Mouse (Mus musculus) megakaryocyte, embryonic 14.5 days (primary cell): ENCODE results near the gene Zcchc9. TPM values are rescaled to one million over a fixed set of nuclear protein-coding genes. Genes with fewer than 3 reads are reported as not detected.
"Not testable (repeated sequence)": the region's sequence is repeated elsewhere in the genome, so short reads cannot be mapped to it uniquely, and the experiment has no call there.

Experiments used
- H3K27me3 ChIP-seq: replicated peaks from 2 replicates; pipeline ENCODE3; 2012; ENCODE audit warnings: inconsistent platforms
- H3K36me3 ChIP-seq: replicated peaks from 2 replicates; pipeline ENCODE3; 2012; ENCODE audit warnings: low read length, inconsistent platforms, mixed read lengths
- H3K4me1 ChIP-seq: 2 replicates; pipeline ENCODE4 v1.6.1; 2012; ENCODE audit warnings: inconsistent platforms
- H3K4me3 ChIP-seq: replicated peaks from 2 replicates; pipeline ENCODE3; 2012; ENCODE audit warnings: moderate library complexity, mild to moderate bottlenecking, inconsistent platforms
- H3K9me3 ChIP-seq: 2 replicates; pipeline ENCODE4 v1.6.1; 2012; ENCODE audit warnings: inconsistent platforms
- FLI1 ChIP-seq: IDR thresholded peaks from 2 replicates; pipeline ENCODE4 v1.6.1; 2012; ENCODE audit warnings: low read length, inconsistent platforms, mixed read lengths
- GATA1 ChIP-seq: IDR thresholded peaks from 3 replicates; pipeline ENCODE4 v1.6.1; 2012; ENCODE audit warnings: mixed read lengths, low read length, inconsistent platforms, borderline replicate concordance
- polyA plus RNA-seq: library from polyadenylated mRNA; stranded (reverse); fragments of >175 nt; gene quantifications from 2 replicates; pipeline ENCODE4 v1.2.3, GENCODE M21; 2012; ENCODE audit warnings: low replicate concordance; ENCODE audit not compliant: insufficient read depth

The Zcchc9 gene
- polyA plus RNA-seq, 1 experiment, result 1.4 TPM

DNA sequence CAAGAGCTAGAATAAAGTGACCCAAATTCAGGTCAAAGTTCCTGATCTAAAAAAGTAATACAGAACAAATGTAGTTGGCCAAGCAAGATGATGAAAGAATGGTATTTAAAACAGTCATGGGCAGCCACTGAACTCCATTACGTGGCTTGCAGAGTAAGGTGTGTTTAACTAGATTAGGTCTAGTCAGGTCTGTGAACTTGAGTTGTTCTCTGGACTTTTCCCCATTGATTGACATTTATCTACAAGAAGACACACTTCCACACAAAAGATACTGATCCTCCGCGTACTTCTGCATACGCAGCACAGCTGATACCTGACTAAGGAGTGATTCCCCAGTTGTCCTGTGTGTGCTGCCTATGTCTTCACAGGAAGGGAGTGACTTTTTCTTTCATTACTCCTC lies 41.9 kb downstream of the Zcchc9 start:
- no peaks in the 10 kb centered on the region for H3K36me3 ChIP-seq
- H3K9me3 ChIP-seq, result no peaks in the 10 kb centered on the region; the same call in 1 of the 2 replicates
- H3K27me3 ChIP-seq, result no peaks in the 10 kb centered on the region
- H3K4me3 ChIP-seq, result no peak overlapping the region
- TF ChIP-seq FLI1, result no peak
- TF ChIP-seq GATA1, result no peak
- H3K4me1 ChIP-seq, result peaks cover 20% of the 10 kb centered on the region

DNA sequence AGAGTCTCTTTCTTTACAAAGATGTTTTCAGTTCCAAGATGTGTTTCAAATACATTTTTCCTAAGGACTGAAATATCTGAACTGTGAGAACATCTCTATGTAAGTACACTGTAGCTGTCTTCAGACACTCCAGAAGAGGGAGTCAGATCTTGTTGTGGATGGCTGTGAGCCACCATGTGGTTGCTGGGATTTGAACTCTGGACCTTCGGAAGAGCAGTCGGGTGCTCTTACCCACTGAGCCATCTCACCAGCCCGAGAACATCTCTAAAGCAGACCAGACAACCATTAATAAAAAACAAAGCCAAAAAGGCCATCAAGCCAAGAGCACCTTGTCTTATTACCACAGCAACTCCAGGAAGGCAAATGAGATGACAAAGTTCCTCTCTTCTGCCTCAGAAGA lies 43.9 kb downstream of the Zcchc9 start:
- peaks cover 23% of the 10 kb centered on the region for H3K4me1 ChIP-seq
- H3K27me3 ChIP-seq, H3K36me3 ChIP-seq: not testable (repeated sequence)

DNA sequence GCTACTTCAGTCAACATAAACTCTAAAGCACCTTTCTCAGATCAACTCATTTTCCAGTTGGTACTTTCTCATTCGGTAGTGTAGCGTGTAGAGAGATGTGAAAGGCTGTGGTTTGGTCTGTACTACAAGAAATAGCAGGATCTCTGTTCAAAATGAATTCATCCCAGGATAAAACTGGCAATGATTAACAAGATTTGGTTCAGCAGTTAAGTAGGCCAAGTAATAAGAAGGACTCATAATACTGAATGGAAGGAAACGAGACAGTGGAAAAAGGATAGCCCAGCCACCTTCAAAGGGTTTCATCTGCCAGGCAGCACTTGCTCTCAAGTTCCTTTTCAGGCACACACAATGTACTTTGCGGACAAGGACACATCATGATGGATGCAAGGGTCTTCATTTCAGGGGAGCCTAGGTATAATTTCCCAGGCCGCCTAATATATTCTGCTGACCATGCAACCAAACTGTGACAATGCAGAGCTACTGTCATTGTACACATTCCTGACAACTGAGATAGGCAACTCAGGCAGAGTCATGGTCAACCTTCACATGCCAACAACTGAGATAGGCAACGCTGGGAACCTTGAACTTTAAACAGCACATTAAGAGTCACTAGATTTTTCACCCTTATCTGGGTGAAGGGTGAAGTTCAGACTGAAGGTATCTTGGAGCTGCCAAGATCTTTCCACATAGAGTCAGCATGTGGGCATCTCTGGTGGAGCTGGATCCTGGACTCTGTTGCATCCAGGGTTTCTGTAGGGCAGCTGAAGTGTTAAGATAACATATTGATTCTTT lies 45.7 kb downstream of the Zcchc9 start:
- no peaks in the 10 kb centered on the region for H3K27me3 ChIP-seq
- H3K9me3 ChIP-seq, result no peaks in the 10 kb centered on the region; the same call in 1 of the 2 replicates
- H3K36me3 ChIP-seq, result no peaks in the 10 kb centered on the region
- peaks cover 23% of the 10 kb centered on the region for H3K4me1 ChIP-seq
- no peak overlapping the region for H3K4me3 ChIP-seq
- TF ChIP-seq GATA1 (no peak), FLI1 (no peak)

More for the DNA sequence above, 43.9 kb downstream of the Zcchc9 start:
- not testable (repeated sequence) for H3K9me3 ChIP-seq, H3K4me3 ChIP-seq

DNA sequence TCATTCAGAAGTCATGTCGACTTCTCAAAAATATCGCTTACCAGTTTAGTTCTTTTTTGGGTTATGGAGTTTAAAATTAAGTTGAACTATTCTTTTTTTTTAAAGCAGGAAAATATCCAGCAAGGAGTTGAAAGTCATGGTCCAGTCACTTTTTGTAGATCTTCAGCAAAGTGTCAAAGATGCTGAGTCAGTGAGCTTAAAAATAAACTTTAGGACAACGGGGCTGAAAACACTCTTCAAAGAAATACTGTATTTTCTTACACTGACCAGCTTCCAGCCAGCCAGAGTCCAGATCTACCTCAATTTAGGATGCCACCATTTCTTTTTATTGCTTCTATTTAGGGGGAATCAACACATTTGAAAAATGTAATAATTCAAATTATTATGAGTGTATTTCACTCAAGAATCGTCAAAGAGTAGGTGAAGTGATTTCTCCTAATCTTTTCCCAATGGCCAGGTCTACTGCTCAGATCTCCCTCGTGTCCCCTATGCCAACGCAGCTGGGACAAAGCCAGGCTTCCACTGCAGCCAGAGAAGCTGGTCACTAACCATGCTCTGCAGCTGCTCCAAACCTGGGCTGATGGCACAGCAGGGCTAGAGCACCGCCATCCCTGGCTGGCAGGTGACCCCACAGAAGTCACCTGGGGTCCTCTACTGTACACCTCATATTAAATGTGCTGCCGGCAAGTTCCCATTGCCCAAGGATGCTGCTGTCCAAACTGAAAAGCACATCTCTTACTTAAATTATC lies 47.0 kb downstream of the Zcchc9 start:
- no peak for TF ChIP-seq GATA1
- Histone ChIP-seq H3K4me3 (peak overlapping the region; percentile 35), H3K27me3 (no peaks in the 10 kb centered on the region), H3K9me3 (no peaks in the 10 kb centered on the region; the same call in 1 of the 2 replicates), H3K36me3 (no peaks in the 10 kb centered on the region), H3K4me1 (peaks cover 23% of the 10 kb centered on the region)

DNA sequence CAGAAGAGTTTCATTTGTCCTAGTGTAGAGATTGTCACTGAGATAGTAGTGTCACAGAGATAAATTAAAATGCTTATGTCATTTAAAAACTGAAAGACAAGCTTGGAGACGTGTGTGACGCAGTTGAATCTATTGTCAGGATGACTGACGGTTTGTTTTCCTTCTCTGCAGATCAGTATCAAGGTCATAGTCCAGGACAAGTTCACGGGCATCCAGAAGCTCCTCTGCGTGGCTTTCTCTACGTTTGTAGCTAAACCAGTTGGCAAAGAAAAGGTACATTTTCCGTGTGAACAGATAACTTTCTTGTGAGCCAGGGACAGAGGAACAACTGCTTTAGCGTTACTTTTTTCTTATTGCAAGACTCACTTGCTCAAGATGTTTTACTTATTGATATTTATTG lies 47.7 kb downstream of the Zcchc9 start:
- H3K36me3 ChIP-seq, result no peaks in the 10 kb centered on the region
- H3K4me1 ChIP-seq, result peaks cover 23% of the 10 kb centered on the region
- no peak for TF ChIP-seq FLI1
- no peak for TF ChIP-seq GATA1
- H3K27me3 ChIP-seq, result no peaks in the 10 kb centered on the region
- no peaks in the 10 kb centered on the region; the same call in 1 of the 2 replicates for H3K9me3 ChIP-seq
- H3K4me3 ChIP-seq, result no peak overlapping the region

DNA sequence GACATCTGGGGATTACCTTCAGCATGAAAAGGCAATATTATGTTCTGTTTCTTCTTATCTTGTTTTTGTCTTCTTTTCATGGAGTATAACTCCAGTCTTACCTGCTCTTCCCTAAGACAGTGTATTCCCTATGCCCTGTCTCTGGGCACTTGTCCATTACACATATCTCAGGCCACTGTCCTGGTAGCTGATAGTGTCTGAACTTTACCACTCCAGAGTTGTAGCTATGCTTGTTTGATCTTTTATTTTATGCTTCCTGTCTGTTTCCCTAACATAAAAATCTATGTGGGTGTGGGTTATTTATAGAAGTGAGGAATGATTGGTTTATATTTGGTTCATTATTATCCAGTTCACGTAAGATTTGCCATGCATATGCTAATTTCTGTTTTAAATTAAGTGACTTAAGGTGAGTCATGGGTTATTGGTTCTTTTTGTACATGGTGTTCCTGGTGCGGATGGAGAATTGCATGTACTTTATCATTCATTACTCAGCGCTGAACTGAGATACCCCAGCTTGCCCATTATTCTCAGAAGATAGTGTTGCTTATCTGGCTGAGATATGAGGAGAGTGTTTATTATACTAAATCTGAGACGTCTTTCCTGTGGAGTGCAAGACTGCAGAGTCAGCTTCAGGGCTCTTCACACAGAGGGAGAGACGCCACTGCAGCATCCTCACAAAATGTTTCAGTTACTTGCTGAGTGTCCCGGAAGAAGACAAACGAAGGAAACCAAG lies 49.0 kb downstream of the Zcchc9 start:
- Histone ChIP-seq H3K27me3 (peaks cover 4% of the 10 kb centered on the region), H3K9me3 (no peaks in the 10 kb centered on the region; the same call in 1 of the 2 replicates), H3K4me3 (no peak overlapping the region), H3K36me3 (no peaks in the 10 kb centered on the region), H3K4me1 (peaks cover 26% of the 10 kb centered on the region)
- TF ChIP-seq GATA1, result no peak
- TF ChIP-seq FLI1, result no peak

DNA sequence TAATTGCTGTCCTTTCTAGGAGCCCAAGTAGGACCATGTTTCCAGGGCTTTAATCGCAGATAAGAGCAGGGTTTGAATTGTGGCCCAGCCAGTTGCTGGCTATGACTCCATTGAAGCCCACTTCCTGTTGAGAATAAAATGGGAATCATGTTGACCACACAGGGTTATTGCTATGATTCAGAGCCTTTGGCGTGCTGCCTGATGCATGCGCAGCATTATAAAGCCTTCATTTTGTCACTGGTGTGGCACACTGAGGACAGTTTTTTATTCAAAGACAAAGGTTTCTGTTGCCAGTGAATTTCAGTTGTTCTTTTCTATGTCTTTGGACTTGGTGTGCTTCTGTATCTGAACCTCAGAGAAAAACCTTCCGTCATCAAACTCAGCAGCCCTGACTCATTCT lies 51.3 kb downstream of the Zcchc9 start:
- H3K36me3 ChIP-seq, result no peaks in the 10 kb centered on the region
- H3K4me3 ChIP-seq, result no peak overlapping the region
- no peaks in the 10 kb centered on the region for H3K9me3 ChIP-seq
- H3K4me1 ChIP-seq, result peaks cover 11% of the 10 kb centered on the region
- H3K27me3 ChIP-seq, result peaks cover 4% of the 10 kb centered on the region
- TF ChIP-seq FLI1 (no peak), GATA1 (no peak)

DNA sequence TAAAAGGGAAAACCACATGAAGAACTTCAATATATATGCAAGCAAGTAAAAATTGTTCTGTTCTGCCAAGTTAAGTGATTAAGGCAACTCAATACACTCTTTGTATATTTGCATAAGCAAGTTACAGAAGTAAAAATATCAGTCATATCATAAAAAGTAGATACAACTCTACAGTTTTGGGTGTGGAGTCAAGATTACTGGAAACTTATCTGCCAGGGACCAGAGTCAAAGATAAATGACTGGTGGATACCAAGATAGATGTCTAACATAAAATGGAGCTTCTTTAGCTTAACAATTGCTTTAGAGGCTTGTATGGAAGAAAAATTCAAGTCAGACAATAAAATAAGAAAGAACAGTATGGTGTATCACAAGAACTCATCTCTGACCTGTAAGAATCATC lies 52.7 kb downstream of the Zcchc9 start:
- Histone ChIP-seq H3K9me3 (no peaks in the 10 kb centered on the region), H3K4me1 (peaks cover 5% of the 10 kb centered on the region; the same call in 1 of the 2 replicates), H3K36me3 (no peaks in the 10 kb centered on the region), H3K4me3 (no peak overlapping the region), H3K27me3 (peaks cover 4% of the 10 kb centered on the region)
- TF ChIP-seq FLI1, result no peak
- no peak for TF ChIP-seq GATA1

DNA sequence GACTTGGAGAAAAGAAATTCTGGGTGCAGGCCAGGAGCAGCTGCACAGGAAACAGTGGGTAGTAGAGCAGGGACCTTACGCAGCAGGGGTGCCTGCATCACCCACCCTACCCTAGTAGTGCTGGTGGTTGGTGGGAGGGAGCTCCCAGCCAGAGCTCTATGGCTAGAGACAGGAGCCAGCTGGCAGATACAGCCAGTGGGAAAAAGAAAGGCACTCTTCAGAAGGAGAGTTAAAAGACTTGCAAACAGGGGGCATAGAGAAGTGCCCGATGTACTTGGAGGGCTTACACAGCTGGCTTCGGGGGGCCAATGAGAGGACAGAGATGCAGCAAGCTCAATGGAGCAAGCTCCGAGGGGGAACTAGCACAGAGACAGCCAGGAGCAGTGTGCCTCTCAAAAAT lies 53.8 kb downstream of the Zcchc9 start:
- Histone ChIP-seq H3K9me3 (no peaks in the 10 kb centered on the region), H3K36me3 (no peaks in the 10 kb centered on the region), H3K4me3 (no peak overlapping the region), H3K27me3 (peaks cover 4% of the 10 kb centered on the region), H3K4me1 (0 out of 2 replicates have a peak, but pooled peaks cover 4% of the 10 kb centered on the region)
- TF ChIP-seq FLI1, result no peak
- TF ChIP-seq GATA1, result no peak

DNA sequence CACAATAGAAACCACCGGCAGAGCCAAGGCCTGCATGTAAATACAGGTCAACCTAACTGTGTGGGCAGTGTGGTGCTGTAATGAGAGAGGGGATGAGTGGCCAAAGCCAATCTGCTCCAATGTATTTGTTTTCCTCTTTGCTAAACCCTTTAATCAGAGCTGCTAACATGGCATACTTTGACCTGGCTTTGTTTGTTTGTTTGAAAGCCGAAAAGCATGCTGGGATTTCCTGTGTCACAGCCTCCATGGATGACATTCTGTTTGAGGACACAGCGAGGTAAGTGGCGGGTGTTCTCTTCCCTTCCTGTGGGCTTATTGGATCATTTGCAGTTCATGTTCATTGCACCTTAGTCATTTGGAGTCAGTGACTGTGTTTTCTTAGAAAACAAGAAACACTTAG lies 57.5 kb downstream of the Zcchc9 start:
- no peaks in the 10 kb centered on the region for H3K36me3 ChIP-seq
- TF ChIP-seq FLI1 (no peak), GATA1 (no peak)
- H3K9me3 ChIP-seq, result peaks cover 8% of the 10 kb centered on the region
- peaks cover 9% of the 10 kb centered on the region; the same call in 1 of the 2 replicates for H3K4me1 ChIP-seq
- no peak overlapping the region for H3K4me3 ChIP-seq
- peaks cover 4% of the 10 kb centered on the region for H3K27me3 ChIP-seq
